Mouse (Mus musculus) midbrain, embryonic 16.5 days (tissue): ENCODE measurements around the gene Tgfbr2. TPM values are rescaled to one million over a fixed set of nuclear protein-coding genes. Genes with fewer than 3 reads are reported as not detected.

Experiments used
- ATAC-seq: fragments of 200-750 bp; cut with Nextera tagmentation; 2 replicates; pipeline ENCODE4 v1.8.0; 2017; ENCODE audit warnings: moderate TSS enrichment
- H3K27ac ChIP-seq: fragments of 300-500 bp; sonication (generic); 2 replicates; pipeline ENCODE4 v1.5.1; 2014; ENCODE audit warnings: mild to moderate bottlenecking, low read length, mixed read lengths
- H3K27me3 ChIP-seq: fragments of 300-500 bp; sonication (generic); 2 replicates; pipeline ENCODE4 v1.6.1; 2014; ENCODE audit warnings: low read depth, low read length, mixed read lengths; ENCODE audit not compliant: control insufficient read depth, insufficient read depth
- H3K36me3 ChIP-seq: fragments of 300-500 bp; sonication (generic); 2 replicates; pipeline ENCODE4 v1.6.1; 2014; ENCODE audit warnings: mild to moderate bottlenecking, low read length, moderate library complexity, mixed read lengths; ENCODE audit not compliant: control insufficient read depth, insufficient read depth
- H3K4me1 ChIP-seq: fragments of 300-500 bp; sonication (generic); 2 replicates; pipeline ENCODE4 v1.6.1; 2014; ENCODE audit warnings: mild to moderate bottlenecking, low read length, mixed read lengths; ENCODE audit not compliant: control insufficient read depth, insufficient read depth
- H3K4me2 ChIP-seq: fragments of 300-500 bp; sonication (generic); 2 replicates; pipeline ENCODE4 v1.6.1; 2014; ENCODE audit warnings: mild to moderate bottlenecking, low read length, mixed read lengths
- H3K4me3 ChIP-seq: fragments of 300-500 bp; sonication (generic); 2 replicates; pipeline ENCODE4 v1.5.1; 2014; ENCODE audit warnings: low read depth, mild to moderate bottlenecking, low read length, moderate library complexity, mixed read lengths
- H3K9ac ChIP-seq: fragments of 300-500 bp; sonication (generic); 2 replicates; pipeline ENCODE4 v1.6.1; 2014; ENCODE audit warnings: low read depth, low read length, mixed read lengths
- H3K9me3 ChIP-seq: fragments of 300-500 bp; sonication (generic); replicated peaks from 2 replicates; pipeline ENCODE4 v1.6.1; 2014; ENCODE audit warnings: mild to moderate bottlenecking, low read length, mixed read lengths; ENCODE audit not compliant: control insufficient read depth, poor library complexity, severe bottlenecking
- WGBS: fragments of 180-500 bp; shearing (Covaris S2); extraction: QIAGEN DNeasy Blood & Tissue Kit; methylation state at CpG from one replicate; pipeline ENCODE4 v1.1.7; 2014; 5-methylcytosine and 5-hydroxymethylcytosine counted together
- polyA plus RNA-seq: library from polyadenylated mRNA; unstranded; fragments of >200 nt; fragmentation: Nextera tagmentation; extraction: Ambion mirVana; gene quantifications from 2 replicates; pipeline ENCODE4 v1.2.1, GENCODE M21; 2015

The Tgfbr2 gene
- polyA plus RNA-seq, 1 experiment from 2014 or later: 7.1 TPM

DNA sequence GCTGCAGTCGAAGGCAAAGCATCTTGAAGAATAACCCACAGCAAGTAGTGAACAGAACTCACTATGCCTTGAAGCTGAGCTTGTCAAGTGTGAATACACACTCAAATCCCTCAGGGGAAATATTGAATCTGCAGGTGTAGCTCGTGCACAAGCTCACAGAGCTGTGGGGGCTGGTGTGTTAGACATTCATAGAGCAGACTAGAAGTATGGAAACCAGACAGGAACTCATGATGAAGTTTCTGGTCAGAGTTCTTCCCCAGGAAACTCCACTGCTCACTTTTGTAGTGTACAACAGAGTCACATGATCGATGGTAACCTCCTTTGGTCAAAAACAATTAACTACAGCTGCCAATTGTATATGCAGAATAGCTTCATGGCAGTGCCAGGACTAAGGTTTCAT, 37.5 kb downstream of the Tgfbr2 start:
- Histone ChIP-seq H3K27ac (no peak overlapping the region), H3K27me3 (no peaks in the 10 kb centered on the region), H3K9me3 (no peaks in the 10 kb centered on the region), H3K4me1 (no peaks in the 10 kb centered on the region), H3K4me3 (no peak overlapping the region), H3K36me3 (no peaks in the 10 kb centered on the region), H3K9ac (no peak overlapping the region), H3K4me2 (no peak overlapping the region)
- ATAC-seq: no peak
- WGBS: 82% methylated on average over 3 of the region's 3 CpGs

DNA sequence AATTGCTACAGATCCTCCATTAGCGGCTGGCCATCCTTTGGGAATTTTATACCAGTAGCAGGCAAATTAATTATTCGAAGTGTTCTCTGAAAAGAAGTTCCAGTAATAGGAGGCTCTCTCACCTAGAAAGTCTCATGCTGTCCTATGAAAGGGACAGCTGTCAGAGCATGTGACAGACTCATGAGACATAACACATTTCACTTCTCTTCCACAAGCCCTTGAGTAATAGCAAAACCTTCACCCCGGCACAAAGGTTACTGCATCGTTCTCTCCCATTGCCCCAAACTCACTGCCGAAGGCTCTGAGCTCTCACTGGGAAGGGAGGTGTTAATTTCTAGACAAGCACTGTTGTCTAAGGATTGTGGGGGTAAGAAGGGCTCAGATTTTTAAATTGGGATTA, 38.3 kb downstream of the Tgfbr2 start:
- Histone ChIP-seq H3K4me1 (no peaks in the 10 kb centered on the region), H3K4me3 (no peak overlapping the region), H3K4me2 (no peak overlapping the region), H3K36me3 (no peaks in the 10 kb centered on the region), H3K27ac (no peak overlapping the region), H3K9me3 (no peaks in the 10 kb centered on the region), H3K27me3 (no peaks in the 10 kb centered on the region), H3K9ac (no peak overlapping the region)
- 71% methylated on average over 5 of the region's 5 CpGs for WGBS
- ATAC-seq: no peak

- H3K4me2 ChIP-seq: no peak overlapping the region
- no peaks in the 10 kb centered on the region for H3K27me3 ChIP-seq
- WGBS: 75% methylated on average over 6 of the region's 6 CpGs
- no peak overlapping the region for H3K9ac ChIP-seq
- no peak overlapping the region for H3K27ac ChIP-seq
- no peaks in the 10 kb centered on the region for H3K36me3 ChIP-seq
- no peak for ATAC-seq
- no peaks in the 10 kb centered on the region for H3K9me3 ChIP-seq
- H3K4me3 ChIP-seq: no peak overlapping the region
- H3K4me1 ChIP-seq: no peaks in the 10 kb centered on the region
Observed at GRCm38 (mm10) chr9:116136146-116136545, 39.0 kb downstream of the Tgfbr2 start.

DNA sequence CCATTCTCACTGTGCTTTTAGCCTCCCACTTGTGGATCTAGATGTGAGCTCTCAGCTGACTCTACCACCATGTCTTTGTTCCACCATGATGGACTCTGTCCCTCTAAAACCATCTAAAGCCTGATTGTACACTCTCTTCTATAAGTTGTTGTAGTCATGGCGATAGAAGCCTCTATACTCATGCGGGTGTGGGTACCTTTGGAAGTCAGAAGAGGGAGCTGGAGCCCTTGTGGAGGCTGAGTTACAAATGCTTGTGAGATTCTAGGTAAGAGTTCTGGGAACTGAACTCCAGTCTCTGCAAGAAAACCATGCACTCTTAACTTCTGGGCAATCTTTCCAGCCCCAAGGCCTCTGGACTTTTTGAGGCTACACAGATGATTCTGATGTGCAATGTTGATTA, 40.7 kb downstream of the Tgfbr2 start:
- H3K9ac ChIP-seq: no peak overlapping the region
- no peaks in the 10 kb centered on the region for H3K36me3 ChIP-seq
- no peaks in the 10 kb centered on the region for H3K4me1 ChIP-seq
- no peak overlapping the region for H3K4me3 ChIP-seq
- H3K4me2 ChIP-seq: no peak overlapping the region
- WGBS: 83% methylated on average over 2 of the region's 2 CpGs
- ATAC-seq: no peak
- H3K27ac ChIP-seq: no peak overlapping the region
- no peaks in the 10 kb centered on the region for H3K27me3 ChIP-seq
- H3K9me3 ChIP-seq: no peaks in the 10 kb centered on the region

DNA sequence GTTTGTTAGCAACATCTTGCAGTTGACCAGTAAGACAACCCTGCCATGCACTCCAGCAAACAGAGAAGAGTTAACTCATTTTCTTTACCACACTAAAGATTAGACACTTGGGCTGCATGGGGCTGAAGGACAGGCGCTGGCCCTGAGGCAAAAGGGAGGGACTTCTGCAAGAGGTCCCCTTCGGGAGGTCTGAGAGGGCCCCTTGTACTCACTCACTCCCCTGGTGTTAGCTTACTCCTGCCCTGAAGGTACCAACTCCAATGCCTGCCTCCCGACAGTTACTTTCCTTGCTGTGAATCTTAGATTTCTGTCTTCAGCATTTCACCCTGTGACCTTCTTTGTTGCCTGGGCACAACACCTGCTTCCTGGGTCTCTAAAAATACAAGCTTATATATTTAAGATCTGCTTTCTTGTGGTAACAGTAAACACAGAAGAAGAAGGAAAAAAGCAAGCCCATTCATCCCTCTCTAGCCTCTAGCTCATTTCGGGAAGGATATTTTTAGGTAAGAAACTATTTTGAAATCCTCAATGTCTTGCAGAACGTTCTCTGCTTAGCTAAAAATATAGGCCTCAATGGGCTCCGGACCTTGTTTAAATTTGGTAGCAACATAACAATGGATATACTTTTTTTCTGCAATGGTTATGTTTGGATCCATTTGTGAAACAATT, 41.7 kb downstream of the Tgfbr2 start:
- no peak overlapping the region for H3K9ac ChIP-seq
- WGBS: 73% methylated on average over 6 of the region's 6 CpGs
- no peaks in the 10 kb centered on the region for H3K4me1 ChIP-seq
- H3K9me3 ChIP-seq: no peaks in the 10 kb centered on the region
- H3K27me3 ChIP-seq: no peaks in the 10 kb centered on the region
- H3K4me2 ChIP-seq: no peak overlapping the region
- H3K27ac ChIP-seq: no peak overlapping the region
- ATAC-seq: no peak
- no peaks in the 10 kb centered on the region for H3K36me3 ChIP-seq
- H3K4me3 ChIP-seq: no peak overlapping the region

DNA sequence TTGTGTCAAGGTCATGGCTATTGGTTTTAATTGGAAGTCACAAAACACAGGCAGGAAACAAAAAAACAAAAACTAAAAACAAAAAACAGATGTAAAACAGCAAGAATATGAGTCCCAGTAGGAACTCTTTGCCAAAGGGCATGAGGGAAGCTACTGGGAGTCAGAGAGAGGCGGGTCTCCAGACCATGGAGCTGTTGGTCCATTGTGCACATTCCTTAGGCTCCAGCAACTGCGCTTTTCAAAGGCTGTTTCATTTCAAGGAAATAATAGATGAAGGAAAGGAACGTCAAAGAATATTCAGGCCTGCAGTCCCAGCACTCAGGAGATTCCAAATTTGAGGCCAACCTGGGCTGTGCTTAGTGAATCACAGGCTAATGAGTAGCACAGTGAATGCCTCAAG, 46.3 kb downstream of the Tgfbr2 start:
- Histone ChIP-seq H3K9me3 (no peaks in the 10 kb centered on the region), H3K4me3 (no peak overlapping the region), H3K4me2 (no peak overlapping the region), H3K36me3 (no peaks in the 10 kb centered on the region), H3K4me1 (no peaks in the 10 kb centered on the region), H3K27me3 (no peaks in the 10 kb centered on the region), H3K27ac (no peak overlapping the region), H3K9ac (no peak overlapping the region)
- ATAC-seq: no peak
- 55% methylated on average over 3 of the region's 3 CpGs for WGBS

DNA sequence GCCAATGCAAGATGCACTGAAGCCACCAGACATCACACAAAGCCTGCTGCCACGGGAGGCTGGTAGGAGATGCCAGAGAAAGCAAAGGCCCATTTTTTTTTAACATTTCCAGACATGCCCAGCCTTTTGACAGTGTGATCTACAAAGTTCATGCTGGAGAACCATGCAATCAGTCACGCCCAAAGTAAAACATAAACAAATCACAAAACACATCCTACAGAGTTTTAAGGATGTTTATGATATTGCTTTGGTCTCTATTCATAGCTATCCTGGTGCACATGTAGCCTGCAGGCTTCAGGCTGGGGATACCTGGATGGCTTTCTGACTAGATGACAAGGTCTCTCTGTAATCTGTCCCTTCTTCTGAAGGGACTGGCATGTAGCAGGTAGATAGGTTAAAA, 46.8 kb downstream of the Tgfbr2 start:
- Histone ChIP-seq H3K4me3 (no peak overlapping the region), H3K9me3 (no peaks in the 10 kb centered on the region), H3K4me2 (no peak overlapping the region), H3K4me1 (no peaks in the 10 kb centered on the region), H3K27me3 (no peaks in the 10 kb centered on the region), H3K27ac (no peak overlapping the region), H3K9ac (no peak overlapping the region), H3K36me3 (no peaks in the 10 kb centered on the region)
- no peak for ATAC-seq
- WGBS: 83% methylated on average over 2 of the region's 2 CpGs

GRCm38 (mm10) chr9:116126494-116126893, 48.7 kb downstream of the Tgfbr2 start:
- 32% methylated on average over 4 of the region's 4 CpGs for WGBS
- Histone ChIP-seq H3K4me1 (no peaks in the 10 kb centered on the region), H3K9ac (no peak overlapping the region), H3K9me3 (no peaks in the 10 kb centered on the region), H3K27ac (no peak overlapping the region), H3K27me3 (no peaks in the 10 kb centered on the region), H3K4me3 (no peak overlapping the region), H3K4me2 (no peak overlapping the region), H3K36me3 (no peaks in the 10 kb centered on the region)
- ATAC-seq: no peak

GRCm38 (mm10) chr9:116122969-116123589, 52.1 kb downstream of the Tgfbr2 start:
- 69% methylated on average over 9 of the region's 9 CpGs for WGBS
- no peak for ATAC-seq
- Histone ChIP-seq H3K9me3 (no peaks in the 10 kb centered on the region), H3K9ac (no peak overlapping the region), H3K4me1 (no peaks in the 10 kb centered on the region), H3K4me3 (no peak overlapping the region), H3K27ac (no peak overlapping the region), H3K27me3 (no peaks in the 10 kb centered on the region), H3K36me3 (no peaks in the 10 kb centered on the region), H3K4me2 (no peak overlapping the region)
